Mouse (Mus musculus) forelimb bud, embryonic 11.5 days (tissue): Measurements from ENCODE around the gene Pmp22.
A peak's percentile ranks its signal among the peaks of the same experiment; 100 is the strongest.

Experiments
- DNase-seq: peaks from one replicate; pipeline ENCODE4 v3.0.0-alpha.2; 2012; ENCODE audit warnings: low read depth, low spot score

Pmp22 gene

DNA sequence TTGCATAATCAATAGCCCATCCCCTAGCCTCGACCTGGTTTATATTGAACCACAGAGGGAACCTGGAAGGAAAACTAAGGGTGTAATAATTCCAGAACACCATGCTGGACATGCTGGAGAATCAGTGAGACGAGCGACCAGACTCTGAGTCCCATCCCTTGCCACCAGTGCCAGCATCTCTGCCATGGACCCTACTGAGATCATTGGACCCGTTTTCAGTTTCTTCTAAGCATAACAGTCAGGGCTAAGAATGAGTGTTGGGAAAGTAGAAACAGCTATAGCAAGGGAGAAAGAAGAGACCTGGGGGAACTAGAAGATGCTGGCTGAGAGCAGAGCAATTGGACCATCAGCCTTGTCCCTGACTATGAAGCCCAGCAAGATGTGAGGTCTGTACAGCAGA lies 1.3 kb upstream of the Pmp22 start:
- no peak for DNase-seq

DNA sequence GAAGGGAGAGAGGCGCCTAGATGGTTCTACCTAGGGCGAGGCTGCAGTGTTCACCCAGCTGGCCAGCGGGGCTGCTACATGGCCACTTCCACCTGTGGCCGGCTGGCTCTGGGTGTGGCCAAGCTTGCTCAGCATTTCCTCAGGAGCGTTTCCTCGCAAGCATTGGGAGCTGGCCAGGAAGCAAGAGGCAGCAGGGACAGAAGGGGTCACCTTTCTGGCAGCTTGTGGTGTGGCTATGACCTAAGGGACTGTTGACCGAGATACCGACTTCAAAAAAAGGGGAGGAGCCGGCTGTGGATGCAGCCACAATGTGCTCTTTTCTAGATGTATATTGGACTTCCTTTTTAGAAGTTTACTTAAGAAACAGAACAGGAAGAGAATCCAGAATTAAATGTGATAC lies 593 bp downstream of the Pmp22 start:
- DNase-seq = no peak

DNA sequence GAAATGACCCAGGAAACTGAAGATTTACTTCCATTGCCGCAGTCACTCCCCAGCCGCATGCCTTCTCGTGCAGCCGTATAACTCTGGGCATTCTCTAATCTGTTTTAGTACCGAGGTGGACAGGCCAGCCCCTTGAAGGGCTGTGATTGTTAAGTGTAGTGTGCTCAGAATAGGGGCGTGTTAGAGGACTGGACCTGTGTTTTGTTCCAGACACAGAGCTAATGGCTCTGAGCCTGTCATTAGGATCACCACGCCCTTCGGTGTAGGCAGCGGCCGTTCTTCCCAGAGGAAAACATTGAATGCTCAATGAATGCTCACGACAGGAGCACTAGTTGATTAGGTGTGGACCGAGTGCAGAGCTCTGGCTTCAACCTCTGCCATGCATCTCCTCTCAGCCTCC lies 1.1 kb downstream of the Pmp22 start:
- no peak for DNase-seq

DNA sequence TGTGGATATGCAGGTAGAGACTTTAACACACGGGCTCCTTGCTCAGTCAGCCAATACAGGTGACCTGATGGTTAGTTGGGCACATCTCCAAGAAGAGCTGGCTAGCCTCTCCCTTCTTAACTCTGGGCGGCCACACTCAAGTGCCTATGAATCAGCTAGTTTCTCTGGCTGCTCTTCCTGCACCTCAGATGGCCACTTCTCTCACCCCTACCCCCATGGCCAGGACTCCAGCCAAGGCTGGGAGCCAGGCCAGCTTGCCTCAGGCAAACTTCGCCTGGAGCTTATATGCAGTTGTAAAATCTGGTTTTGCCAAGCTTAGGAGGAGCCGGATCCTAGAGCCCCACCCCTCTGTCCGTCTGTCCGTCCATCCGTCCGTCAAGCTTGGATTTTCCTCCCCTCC lies 1.7 kb downstream of the Pmp22 start:
- no peak for DNase-seq

DNA sequence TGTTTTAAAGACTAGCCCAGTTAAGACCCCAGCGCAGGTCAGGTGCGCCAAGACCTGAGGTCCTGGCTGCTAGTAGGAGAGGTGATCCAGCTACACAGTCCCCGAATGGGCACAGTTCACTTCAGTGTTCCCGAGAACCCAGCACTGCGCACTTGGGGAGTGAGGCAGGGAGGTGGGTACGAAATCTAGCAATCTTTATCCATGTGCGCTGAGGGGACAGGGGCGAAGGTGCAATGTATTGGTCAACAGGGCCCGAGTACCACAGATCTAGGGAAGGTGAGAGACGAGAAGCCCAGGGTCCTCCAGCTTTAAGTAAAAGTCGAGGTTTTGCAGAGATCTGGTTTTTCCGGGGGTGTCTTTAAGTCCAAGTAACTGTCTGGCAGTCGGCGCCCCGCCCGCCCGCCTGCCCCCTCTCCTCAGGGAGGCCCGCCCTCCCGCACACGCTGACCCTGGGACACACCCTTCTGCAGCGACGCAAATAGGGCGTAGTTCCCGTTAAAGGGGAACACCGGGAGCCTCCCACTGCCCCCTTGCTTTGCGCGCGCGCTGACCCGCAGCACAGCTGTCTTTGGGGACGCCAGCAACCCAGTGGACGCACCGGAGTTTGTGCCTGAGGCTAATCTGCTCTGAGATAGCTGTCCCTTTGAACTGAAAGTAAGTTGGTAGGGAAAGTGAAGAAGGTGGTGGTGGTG lies 2.4 kb downstream of the Pmp22 start:
- no peak for DNase-seq

DNA sequence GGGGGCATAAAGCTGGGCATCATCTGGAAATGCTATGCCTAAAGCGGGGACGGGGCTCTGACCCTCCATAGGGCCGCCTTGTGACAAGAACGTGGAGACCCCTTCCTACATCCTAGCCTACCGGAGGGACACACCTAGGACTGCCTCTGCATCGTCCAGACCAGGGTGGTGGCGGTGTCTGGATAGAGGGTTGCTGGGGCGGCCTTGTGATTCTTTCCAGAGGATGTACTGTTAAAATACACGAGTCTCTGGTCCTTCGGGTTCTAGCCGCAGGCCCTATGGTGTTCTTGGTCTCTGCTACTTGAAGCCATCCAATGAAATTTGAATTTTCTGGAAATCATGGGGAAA lies 2.9 kb downstream of the Pmp22 start:
- DNase-seq = no peak

DNA sequence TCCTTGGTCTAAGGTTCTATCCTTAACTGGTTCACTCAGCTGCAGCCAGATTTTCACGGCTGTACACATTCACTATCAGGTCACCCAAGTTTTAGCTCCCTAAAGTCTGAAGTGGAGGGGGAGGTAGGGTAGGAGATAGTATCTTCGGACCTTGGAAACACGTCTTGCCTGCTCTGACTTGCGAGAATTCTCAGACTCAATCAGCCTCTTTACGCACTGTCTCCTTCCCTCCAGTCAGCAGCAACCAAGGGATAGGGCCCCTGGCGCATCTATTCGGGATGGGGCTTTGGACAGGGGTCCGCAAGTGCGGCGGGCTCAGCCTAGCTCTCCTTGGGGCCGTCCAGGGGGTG lies 3.3 kb downstream of the Pmp22 start:
- no peak for DNase-seq

DNA sequence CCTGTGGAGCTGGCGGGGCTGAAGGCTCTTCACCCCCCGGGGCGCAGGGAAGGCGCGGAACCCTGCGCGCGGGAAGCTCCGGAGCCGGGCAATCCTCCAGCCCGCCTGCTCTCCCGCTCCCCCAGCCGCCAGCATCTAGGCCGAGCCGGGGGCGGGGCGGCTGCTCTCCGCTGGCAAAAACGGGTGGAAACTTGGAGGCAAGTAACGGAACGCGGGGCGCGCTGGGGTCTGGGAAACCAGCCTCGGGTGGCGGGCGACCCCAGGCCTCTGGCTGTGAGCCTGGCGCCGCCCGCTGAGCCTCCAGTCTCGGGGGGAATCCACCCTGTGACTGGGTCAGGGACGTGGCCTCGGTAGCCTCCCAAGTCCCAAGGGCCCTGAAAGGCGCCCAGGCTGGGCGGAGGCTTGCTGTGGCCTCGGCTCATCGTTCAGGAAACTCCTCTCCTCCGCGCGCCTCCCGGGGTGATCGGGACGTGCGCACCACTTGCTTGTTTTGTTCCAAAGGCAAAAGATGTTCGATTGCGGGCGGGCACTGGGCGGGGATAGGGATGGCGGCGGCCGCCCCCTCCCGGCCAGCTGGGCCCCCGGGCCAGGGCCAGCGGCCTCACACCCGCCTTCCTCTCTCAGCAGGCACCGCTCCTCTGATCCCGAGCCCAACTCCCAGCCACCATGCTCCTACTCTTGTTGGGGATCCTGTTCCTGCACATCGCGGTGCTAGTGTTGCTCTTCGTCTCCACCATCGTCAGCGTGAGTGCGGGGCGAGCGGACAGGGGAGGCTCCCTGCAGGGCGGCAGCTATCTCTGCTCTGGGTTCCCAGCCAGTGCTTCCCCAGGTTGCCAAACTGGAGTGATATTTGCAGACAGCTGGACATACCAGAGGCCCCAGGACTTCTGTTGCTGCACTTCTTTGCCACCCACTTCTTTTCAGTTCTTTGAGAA lies 4.0 kb downstream of the Pmp22 start:
- DNase-seq = no peak

DNA sequence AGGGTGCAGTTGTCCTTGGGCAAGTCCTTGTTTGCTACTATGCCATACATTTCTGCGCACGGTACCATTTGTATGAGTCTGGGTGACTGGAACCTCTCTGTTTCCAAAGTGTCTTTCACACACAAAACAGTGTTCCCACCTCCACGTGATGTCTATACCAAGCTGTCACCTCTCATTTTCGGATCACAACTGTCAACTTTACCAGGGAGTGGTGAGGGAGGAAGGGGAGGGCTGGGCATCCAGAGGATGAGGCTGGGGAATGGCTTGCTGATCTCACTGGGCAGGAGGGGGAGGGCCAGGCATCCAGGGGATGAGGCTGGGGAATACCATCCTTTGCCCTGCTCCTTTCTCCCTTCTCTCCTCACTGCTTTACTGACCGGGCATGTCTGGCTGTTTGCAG lies 5.2 kb downstream of the Pmp22 start:
- no peak for DNase-seq

DNA sequence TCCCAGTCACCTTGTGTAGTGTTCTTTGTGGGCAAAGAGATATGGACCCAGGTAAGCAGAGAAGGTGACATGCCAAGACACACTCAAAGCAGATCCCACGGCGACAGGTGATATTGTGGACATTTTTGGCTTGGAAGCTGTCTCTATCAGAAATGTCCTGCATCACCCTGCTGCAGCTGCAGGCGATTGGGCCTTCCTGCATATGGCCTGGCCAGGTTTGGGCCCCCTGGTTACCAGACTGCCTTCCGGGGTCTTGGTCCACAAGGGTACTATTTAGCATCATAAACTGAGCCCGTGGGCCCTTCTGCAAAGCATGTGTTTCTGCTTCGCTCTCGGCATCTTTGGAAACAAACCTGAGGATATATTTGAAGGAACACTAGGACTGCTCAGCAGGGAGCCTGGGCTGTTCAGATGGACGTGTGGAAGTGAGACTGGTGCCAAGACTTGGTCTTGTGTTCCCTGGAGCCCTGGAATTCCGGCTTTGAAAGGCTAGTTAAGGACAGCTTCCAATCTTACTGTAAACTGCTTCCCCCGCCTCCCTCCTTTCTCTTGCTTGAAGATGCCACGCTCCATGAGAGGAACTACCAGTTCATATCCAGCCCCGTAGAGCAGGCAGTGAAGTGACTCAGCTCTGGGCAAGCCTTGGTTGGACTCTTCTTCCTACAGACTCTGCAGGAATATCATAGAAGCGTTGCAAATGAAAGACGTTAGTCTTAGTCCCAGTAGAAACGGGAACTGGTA lies 6.1 kb downstream of the Pmp22 start:
- no peak for DNase-seq

DNA sequence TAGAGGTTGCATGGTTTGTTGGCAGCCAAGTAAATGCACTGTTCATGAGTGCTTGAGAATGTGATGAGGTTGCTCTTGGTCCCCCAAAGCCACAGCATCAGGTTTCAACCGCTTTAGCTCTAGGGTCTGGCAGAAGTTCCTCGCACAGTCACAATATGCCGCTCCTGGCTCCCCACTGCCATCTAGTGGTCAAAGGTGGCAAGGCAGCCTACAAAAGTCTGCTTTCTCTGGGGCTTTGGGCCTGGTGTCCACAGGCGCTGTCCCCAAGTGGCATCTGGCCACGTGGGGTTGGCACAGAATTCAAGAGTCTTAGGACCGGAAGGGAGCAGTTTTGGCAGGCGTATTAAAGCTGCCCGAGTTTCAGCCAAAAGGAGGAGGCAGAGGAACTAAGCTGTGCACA lies 6.8 kb downstream of the Pmp22 start:
- DNase-seq = peak; percentile 90

DNA sequence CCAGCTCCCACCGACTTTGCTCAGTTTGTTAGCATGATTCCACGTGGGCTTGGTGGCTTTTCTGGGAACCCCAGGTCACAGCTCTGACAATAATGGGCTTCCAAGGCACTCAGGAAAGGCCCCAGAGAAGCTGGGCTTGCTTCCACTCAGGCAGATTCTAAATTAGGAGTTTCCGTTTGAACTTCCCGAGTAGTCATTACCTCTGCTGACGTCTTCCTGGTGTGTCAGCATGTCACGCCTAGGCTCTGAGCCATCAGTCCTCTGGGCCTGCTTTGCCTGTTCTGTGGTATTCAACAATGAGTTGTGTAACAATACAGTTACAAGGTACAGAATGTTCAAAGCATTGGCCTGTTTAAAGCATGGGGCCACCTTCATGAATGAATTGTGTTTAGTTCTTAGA lies 7.4 kb downstream of the Pmp22 start:
- DNase-seq = no peak

DNA sequence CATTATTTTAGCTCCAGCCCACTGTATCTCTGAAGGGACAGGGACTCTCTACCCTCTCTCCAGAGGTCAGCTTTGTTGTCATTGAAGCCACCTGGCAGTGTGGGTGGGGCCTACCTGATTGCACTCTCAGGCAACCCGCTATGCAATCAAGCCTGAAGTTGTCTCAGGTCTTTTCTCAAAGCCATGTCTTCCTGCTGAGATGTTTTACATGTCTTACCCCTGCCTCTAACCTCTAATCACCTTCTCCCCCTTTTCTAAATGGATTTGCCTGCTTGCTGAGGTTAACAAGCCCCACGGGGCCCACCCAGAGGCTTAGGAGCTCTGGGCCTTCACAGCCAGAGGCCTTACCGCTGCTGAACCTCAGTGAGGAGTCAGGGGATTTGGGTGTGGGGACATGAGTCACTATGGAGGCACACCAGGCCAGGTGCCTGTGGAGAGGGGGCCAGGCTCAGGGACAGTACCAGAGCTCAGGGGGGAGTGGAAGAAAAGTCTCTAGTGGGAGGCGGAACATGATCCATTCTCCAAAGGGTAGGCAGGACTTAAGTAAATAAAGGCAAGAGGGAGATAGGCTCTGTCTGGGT lies 8.1 kb downstream of the Pmp22 start:
- DNase-seq = no peak

DNA sequence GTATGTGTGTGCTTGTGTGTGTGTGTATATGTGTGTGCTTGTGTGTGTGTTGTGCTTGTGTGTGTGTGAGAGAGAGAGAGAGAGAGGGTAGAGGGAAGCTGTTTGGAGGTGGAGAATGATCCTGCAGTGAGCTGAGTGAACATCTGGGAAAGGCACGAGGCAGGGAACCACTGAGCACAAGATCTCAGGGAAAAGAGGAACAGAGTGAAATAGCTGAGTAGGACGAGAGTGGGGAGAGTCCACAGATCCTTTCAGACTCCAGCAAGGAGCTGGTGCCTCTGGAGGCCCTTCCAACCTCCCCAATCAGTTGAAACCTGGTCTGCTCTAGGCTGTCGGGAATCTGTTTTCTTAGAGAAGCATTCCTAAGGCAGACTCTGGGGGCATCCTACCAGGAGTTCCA lies 10.0 kb downstream of the Pmp22 start:
- DNase-seq = no peak

DNA sequence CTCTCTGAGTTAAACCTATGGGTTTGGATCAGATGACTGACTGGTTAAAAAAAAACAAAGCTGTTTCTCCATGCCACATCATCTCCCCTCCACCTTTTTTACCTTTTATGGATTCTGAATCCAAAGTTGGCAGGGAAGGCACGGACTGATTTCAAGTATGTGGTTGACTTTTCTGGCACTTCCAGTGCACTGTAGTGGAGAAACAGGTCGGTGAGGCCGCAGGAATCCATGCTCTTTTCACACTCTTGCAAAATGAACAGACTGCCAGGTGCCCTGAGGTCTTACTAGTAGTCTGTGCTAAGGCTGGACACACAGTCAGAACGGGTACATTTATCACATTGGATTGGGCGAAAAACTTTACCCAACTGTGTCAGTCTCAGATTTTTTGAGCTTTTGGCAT lies 13.5 kb downstream of the Pmp22 start:
- DNase-seq = no peak

DNA sequence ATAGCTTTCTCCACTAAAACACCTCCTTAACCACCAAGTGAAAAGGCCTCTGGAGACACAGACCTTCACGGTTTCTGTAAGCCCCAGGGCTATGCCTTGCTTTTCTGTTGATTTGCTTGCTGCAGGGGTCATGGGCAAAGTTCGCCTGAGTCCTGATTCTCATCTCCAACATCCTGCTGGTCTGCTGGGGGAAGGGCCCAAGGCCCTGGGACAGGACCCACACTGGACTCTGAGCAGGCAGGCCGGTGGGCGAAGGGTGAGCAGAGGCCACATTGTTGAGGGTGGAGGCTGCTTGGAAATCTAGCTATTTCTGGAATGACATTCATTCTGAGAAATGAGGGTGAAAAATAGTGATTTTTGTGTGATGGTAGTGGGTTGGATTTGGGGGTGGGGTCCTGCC lies 14.0 kb downstream of the Pmp22 start:
- no peak for DNase-seq

DNA sequence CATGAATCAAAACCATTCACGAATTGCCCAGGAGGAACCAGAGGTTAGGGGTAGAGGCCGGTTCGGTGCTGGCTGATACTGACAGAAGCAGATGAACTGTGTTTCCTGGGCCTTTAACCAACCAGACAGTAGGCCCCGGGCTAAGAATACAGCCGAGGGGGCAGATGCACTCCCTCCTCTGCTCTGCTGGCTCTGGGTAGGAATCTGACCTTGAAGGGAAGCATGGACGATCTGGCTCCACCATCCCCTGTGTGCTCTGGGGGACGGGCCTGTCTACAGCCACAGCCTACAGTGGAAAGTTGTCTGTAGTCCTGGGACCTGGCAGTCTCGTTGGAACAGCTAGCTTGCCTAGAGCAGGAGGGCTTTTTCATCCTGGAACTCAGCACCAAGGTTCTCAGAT lies 14.7 kb downstream of the Pmp22 start:
- no peak for DNase-seq

DNA sequence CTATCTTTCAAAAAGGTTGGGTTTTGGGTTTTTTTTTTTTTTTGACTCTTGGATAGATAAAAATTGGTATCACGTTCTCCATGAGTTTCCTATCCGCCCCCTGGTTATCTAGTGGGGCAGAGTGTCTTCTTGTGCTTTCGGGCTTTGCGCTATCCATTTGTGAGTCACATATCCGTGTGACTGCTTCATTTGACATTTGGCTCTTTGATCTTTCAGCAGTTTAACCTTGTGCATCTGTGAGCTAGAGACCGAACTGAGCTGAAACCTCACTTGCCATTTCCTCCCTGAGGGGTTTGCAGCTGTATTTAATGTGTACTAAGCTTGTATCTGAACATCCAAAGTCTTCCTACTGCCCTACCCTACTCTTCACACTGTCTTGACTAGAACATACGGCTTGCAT lies 17.8 kb downstream of the Pmp22 start:
- no peak for DNase-seq

DNA sequence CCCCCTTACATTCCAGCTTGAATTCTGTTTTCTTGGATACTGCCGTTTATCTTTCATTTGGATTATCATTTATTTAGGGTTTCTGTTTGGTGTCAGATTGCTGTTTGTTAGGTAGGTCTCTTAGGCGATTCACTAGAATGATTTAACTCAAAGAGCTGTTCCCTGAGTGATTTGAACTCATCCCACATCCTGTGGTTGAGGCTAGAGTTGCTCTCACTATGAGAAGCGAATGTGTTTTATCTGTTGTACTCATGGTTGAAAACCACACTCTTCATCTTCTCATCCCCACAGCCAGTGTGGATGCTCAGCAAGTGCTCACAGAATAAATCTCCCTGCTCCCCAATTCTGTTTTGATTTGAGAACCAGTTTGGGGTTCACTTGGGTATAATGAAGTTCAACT lies 19.5 kb downstream of the Pmp22 start:
- DNase-seq = no peak

DNA sequence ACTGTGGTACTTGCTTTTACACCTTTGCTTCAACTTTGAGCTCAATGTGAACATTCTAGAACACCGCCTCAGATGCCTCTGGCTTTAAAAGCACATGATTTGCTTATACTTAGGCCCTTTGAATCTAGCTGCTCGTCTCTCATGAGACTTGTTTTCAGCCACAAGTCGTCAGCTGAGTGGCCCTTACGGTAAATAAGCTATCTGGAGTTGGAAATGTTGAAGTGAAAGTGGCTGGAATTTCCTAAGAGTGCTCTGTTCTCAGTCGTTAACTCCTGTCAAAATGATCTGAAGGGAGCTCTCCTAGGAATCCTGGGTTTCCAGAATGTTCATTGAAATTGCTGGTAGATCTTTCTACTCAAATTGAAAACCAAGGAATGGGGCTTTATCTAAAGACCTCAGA lies 23.1 kb downstream of the Pmp22 start:
- no peak for DNase-seq

DNA sequence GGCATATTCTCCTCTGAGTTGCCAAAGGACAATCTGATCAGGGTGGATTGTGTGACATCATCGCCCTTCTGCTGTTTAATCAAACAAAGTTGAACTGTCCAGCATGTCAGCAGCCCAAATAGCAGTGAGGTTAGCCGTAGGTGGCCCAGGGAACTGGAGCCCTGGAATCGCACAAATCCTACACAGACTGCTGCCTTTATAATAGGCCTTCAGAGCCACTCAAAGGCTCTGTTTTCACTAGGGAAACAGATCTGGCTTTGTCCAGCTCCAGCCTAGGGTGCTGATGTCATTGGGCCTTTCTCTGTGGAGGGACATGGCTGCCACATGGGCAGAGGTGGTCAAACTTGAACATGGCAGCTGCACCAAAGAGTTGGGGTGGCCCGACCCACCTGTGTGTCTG lies 28.3 kb downstream of the Pmp22 start:
- no peak for DNase-seq

DNA sequence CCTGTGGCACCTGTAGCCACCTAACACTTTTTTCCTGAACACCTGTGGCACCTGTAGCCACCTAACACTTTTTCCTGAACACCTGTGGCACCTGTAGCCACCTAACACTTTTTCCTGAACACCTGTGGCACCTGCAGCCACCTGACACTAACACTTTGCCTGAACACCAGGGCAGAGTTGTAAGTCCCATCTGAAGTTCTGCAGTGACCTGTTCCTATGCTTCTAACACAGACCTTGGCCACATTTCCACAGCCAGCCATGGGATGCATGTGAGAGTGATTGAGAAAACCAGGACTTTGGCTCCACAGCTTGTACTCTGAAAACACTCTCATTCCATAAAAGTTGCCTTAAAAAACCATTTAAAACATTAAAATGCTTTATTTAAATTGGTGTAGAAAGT lies 32.1 kb downstream of the Pmp22 start:
- no peak for DNase-seq
